Comparison of ENCODE assay signal across 8 mouse cellular contexts in genomic region chrX:38455474-38455873, GRCm38 (mm10). TPM values are rescaled to one million over a fixed set of nuclear protein-coding genes. Genes with fewer than 3 reads are reported as not detected.
A peak's percentile ranks its signal among the peaks of the same experiment; 100 is the strongest.
DNase-seq lines count a peak whose midpoint lies in the region; ATAC-seq and TF ChIP-seq lines count a peak whose summit lies in the region.

No protein-coding gene starts in this region.

- no peak for ATAC-seq in forebrain, embryonic 13.5 days
- ATAC-seq in liver, embryonic 15.5 days (ENCODE audit: insufficient read depth) = no peak

- peak overlapping the region; percentile 67 for H3K4me2 ChIP-seq in forebrain, embryonic 13.5 days
- peak overlapping the region; percentile 75 for H3K4me2 ChIP-seq in liver, embryonic 15.5 days

- no peak for TF ChIP-seq CTCF in gastrocnemius, adult 2 months (IDR thresholded peaks at IDR 0.05)

- H3K4me1 ChIP-seq in forebrain, embryonic 13.5 days = peaks cover 8% of the 10 kb centered on the region; the same call in 1 of the 2 replicates
- H3K4me1 ChIP-seq in liver, embryonic 15.5 days (replicated peaks) = 0 out of 2 replicates have a peak, but pooled peaks cover 2% of the 10 kb centered on the region

- intact Hi-C loops in gastrocnemius, adult 2 months (cut with DNase I) = no loop called here

- DNase-seq in gastrocnemius, adult 2 months = no peak
- no peak for DNase-seq in gastrocnemius, postnatal 25 days
- DNase-seq in 3T3-L1 (ENCODE audit: low read depth, low spot score) = peak; percentile 17
- DNase-seq in adrenal gland, postnatal 36 days = no peak
- no peak for DNase-seq in layer of hippocampus, postnatal 10 days (ENCODE audit: low spot score in 2 of 2)
- DNase-seq in spleen, postnatal 10 days (ENCODE audit: low spot score in 2 of 2) = no peak

- peak overlapping the region; percentile 83 for H3K4me3 ChIP-seq in gastrocnemius, adult 2 months
- peak overlapping the region; percentile 57 for H3K4me3 ChIP-seq in forebrain, embryonic 13.5 days
- H3K4me3 ChIP-seq in liver, embryonic 15.5 days (replicated peaks) = peak overlapping the region; percentile 67

- peak overlapping the region; percentile 92 for H3K27ac ChIP-seq in gastrocnemius, adult 2 months
- no peak overlapping the region for H3K27ac ChIP-seq in forebrain, embryonic 13.5 days
- peak overlapping the region; percentile 69; the same call in 1 of the 2 replicates for H3K27ac ChIP-seq in liver, embryonic 15.5 days (replicated peaks)

- peak overlapping the region; percentile 75 for H3K9ac ChIP-seq in forebrain, embryonic 13.5 days
- H3K9ac ChIP-seq in liver, embryonic 15.5 days = peak overlapping the region; percentile 69

- H3K9me3 ChIP-seq in forebrain, embryonic 13.5 days (replicated peaks) = no peaks in the 10 kb centered on the region
- H3K9me3 ChIP-seq in liver, embryonic 15.5 days (replicated peaks) = no peaks in the 10 kb centered on the region

- WGBS in forebrain, embryonic 13.5 days = 19% methylated on average over 7 of the region's 7 CpGs
- 12% methylated on average over 7 of the region's 7 CpGs for WGBS in liver, embryonic 15.5 days (ENCODE audit: insufficient replicate concordance)

- peaks cover 2% of the 10 kb centered on the region for H3K36me3 ChIP-seq in forebrain, embryonic 13.5 days (ENCODE audit: poor library complexity, severe bottlenecking)
- H3K36me3 ChIP-seq in liver, embryonic 15.5 days (replicated peaks) = peaks cover 11% of the 10 kb centered on the region; the same call in 1 of the 2 replicates

- no peaks in the 10 kb centered on the region for H3K27me3 ChIP-seq in forebrain, embryonic 13.5 days
- H3K27me3 ChIP-seq in liver, embryonic 15.5 days = no peaks in the 10 kb centered on the region

RNA-seq across cellular contexts. Expression of gene Lamp2, which starts 0.8 kb away (rescaled TPM):
- total RNA-seq in gastrocnemius, adult 2 months (2021) = 10 to 100 TPM; 63.3 to 74.6 TPM
- total RNA-seq in gastrocnemius, postnatal 25 days (2021) = 10 to 100 TPM; 60.1 to 68.8 TPM
- 48.0 and 49.6 TPM in 2 replicates for polyA plus RNA-seq in forebrain, embryonic 13.5 days (2015; fragmentation: Nextera tagmentation; extraction: Ambion mirVana)
- polyA plus RNA-seq in liver, embryonic 15.5 days (2015; fragmentation: Nextera tagmentation; extraction: Ambion mirVana) = 75.2 and 76.8 TPM in 2 replicates
- 100 to 1,000 TPM; 259 to 268 TPM for total RNA-seq in adrenal gland, postnatal 36 days (2021)
- total RNA-seq in layer of hippocampus, postnatal 10 days (2021) = 10 to 100 TPM; 61.2 to 62.9 TPM
